Mouse (Mus musculus): ENCODE results near the gene Trabd2b.

DNA sequence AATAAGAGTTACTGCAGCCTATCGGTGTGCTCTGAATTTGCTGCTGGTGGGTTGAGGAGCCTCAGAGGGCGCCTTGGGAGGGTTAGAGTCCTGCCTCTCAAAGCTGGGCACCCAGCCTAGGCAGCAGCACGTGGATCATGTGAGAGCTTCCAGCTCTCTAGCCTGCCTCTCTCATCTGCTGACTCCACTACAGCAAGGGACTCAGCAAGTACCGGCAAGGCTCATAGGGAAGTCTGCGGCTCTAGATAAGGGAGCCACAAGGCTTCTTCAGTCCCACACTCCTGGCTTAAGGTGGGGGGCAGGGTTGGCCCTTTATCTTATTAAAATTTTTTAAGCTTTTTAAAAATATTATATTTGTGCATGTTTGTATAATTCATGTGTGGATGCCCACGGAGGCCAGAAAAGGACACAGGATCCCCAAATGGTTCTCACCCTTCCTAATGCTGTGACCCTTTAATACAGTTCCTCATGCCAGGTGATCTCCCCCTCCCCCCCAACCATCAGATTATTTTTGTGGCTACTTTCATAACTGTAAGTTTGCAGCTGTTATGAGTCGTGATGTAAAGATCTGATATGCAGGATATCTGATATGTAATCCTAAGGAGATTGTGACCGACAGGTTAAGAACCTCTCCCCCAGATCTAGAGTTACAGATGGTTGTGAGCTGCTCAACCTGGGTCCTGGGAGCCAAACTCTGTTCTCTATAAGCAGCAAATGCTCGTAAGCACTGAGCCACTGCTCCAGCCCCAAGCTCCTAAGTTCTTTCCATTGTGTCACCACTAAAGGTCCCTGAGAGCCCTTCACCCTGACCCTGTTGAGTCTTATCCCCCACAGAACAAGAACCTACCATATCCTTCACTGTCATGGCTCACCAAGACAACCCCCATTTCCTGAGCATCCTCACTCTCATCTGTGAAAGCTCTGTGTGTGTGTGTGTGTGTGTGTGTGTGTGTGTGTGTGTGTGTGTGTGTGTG lies 257.8 kb downstream of the Trabd2b start:
- TF ChIP-seq POLR2A (IDR thresholded peaks at IDR 0.05; ENCODE audit: insufficient read depth, low read depth, low read length) (no peak), EP300 (IDR thresholded peaks at IDR 0.05; ENCODE audit: insufficient read depth, low read depth, low read length) (no peak), CTCF (IDR thresholded peaks at IDR 0.05) (no peak)

All from heart, adult 2 months (tissue).